19 mouse cellular contexts compared by ENCODE assay signal in the genomic region with DNA sequence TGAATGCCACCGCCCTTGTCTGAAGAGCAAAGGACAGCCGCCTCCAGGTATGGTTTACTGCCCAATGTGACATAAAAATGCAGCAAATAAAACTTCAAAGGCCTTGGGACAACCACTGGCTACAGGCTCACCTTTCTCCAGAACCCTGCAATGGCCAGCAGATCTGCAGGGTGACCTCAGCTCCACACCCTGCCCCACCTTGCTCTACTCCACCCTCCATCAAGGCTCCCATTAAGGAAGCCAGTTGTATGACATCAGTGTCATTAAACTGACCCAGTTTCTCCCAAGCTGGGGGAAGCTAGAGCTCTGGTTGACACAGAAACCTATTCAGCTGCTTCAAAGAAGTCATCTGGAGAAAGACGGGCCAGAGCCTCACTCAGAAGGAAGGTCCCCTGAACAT.
A peak's percentile ranks its signal among the peaks of the same experiment; 100 is the strongest.
DNase-seq lines count a peak whose midpoint lies in the region; ATAC-seq and TF ChIP-seq lines count a peak whose summit lies in the region.
"Had no signal": no experiment of that assay in that cellular context is flagged by ENCODE, and none has a peak within 500 bp of the region (broad histone marks: within the 10 kb centered on the region; RNA-seq: fewer than 3 reads in every experiment).

No protein-coding gene starts in this region.

- DNase-seq in retina, embryonic 14.5 days (ENCODE audit: low spot score) = no peak
- no peak for DNase-seq in spleen, adult 18-20 months
- no peak for DNase-seq in spleen, postnatal 10 days (ENCODE audit: low spot score in 2 of 2)
- DNase-seq: adrenal gland, adult 2 months; adrenal gland, postnatal 36 days; cerebellum, adult 2 months; cerebellum, postnatal 14 days; embryo, embryonic 11 days; gastrocnemius, postnatal 14 days had no signal

- H3K4me1 ChIP-seq in intestine, postnatal 0 days (replicated peaks; ENCODE audit: control insufficient read depth, insufficient read depth, low read length) = no peaks in the 10 kb centered on the region
- H3K4me1 ChIP-seq in stomach, embryonic 16.5 days (ENCODE audit: control insufficient read depth, insufficient read depth, low read length) = no peaks in the 10 kb centered on the region
- H3K4me1 ChIP-seq: embryonic facial prominence, embryonic 15.5 days; heart, embryonic 12.5 days; hindbrain, embryonic 15.5 days had no signal

- H3K36me3 ChIP-seq in intestine, postnatal 0 days (ENCODE audit: control insufficient read depth, insufficient read depth) = no peaks in the 10 kb centered on the region
- H3K36me3 ChIP-seq in stomach, embryonic 16.5 days (ENCODE audit: control insufficient read depth, insufficient read depth, low read length) = no peaks in the 10 kb centered on the region
- H3K36me3 ChIP-seq: embryonic facial prominence, embryonic 15.5 days; forebrain, embryonic 12.5 days; heart, embryonic 12.5 days; hindbrain, embryonic 10.5 days; hindbrain, embryonic 15.5 days had no signal

- no peaks in the 10 kb centered on the region for H3K27me3 ChIP-seq in intestine, postnatal 0 days (replicated peaks; ENCODE audit: control insufficient read depth, insufficient read depth, low read length)
- no peaks in the 10 kb centered on the region for H3K27me3 ChIP-seq in stomach, embryonic 16.5 days (ENCODE audit: control insufficient read depth, insufficient read depth, low read length)
- H3K27me3 ChIP-seq: embryonic facial prominence, embryonic 15.5 days; forebrain, embryonic 12.5 days; heart, embryonic 12.5 days; hindbrain, embryonic 15.5 days had no signal

- 54% methylated on average over 3 of the region's 3 CpGs for WGBS in intestine, postnatal 0 days
- 79% methylated on average over 3 of the region's 3 CpGs for WGBS in stomach, embryonic 16.5 days

- no peak overlapping the region for H3K9ac ChIP-seq in intestine, postnatal 0 days (ENCODE audit: low read depth, low read length)
- no peak overlapping the region for H3K9ac ChIP-seq in stomach, embryonic 16.5 days (ENCODE audit: low read length)
- H3K9ac ChIP-seq: embryonic facial prominence, embryonic 15.5 days; forebrain, embryonic 12.5 days; heart, embryonic 12.5 days; hindbrain, embryonic 15.5 days had no signal

- H3K9me3 ChIP-seq in intestine, postnatal 0 days (ENCODE audit: control insufficient read depth) = no peaks in the 10 kb centered on the region
- H3K9me3 ChIP-seq in stomach, embryonic 16.5 days (replicated peaks; ENCODE audit: control insufficient read depth, low read length) = no peaks in the 10 kb centered on the region
- H3K9me3 ChIP-seq: embryonic facial prominence, embryonic 15.5 days; forebrain, embryonic 12.5 days; heart, embryonic 12.5 days; hindbrain, embryonic 10.5 days; hindbrain, embryonic 15.5 days had no signal

- peak; percentile 63 for ATAC-seq in erythroblast, adult 5-6 weeks (replicated peaks; ENCODE audit: low FRiP score, poor library complexity, severe bottlenecking)
- peak; percentile 66 for ATAC-seq in erythroid progenitor cell, adult 5-6 weeks (replicated peaks; ENCODE audit: low FRiP score, poor library complexity, severe bottlenecking)
- ATAC-seq in intestine, postnatal 0 days = peak; percentile 84
- ATAC-seq in stomach, embryonic 16.5 days (ENCODE audit: insufficient read depth, low FRiP score) = 0 out of 2 replicates have a peak, but pooled peaks have one; percentile 29
- ATAC-seq: forebrain, embryonic 16.5 days had no signal

- no peak overlapping the region for H3K4me3 ChIP-seq in intestine, postnatal 0 days (ENCODE audit: low read depth, low read length)
- no peak overlapping the region for H3K4me3 ChIP-seq in stomach, embryonic 16.5 days (replicated peaks; ENCODE audit: low read length)
- H3K4me3 ChIP-seq: embryonic facial prominence, embryonic 15.5 days; forebrain, embryonic 12.5 days; heart, embryonic 12.5 days; hindbrain, embryonic 10.5 days; hindbrain, embryonic 15.5 days had no signal

- H3K4me2 ChIP-seq in intestine, postnatal 0 days (replicated peaks; ENCODE audit: low read depth) = no peak overlapping the region
- H3K4me2 ChIP-seq in stomach, embryonic 16.5 days (ENCODE audit: low read depth, low read length) = no peak overlapping the region
- H3K4me2 ChIP-seq: embryonic facial prominence, embryonic 15.5 days; forebrain, embryonic 12.5 days; heart, embryonic 12.5 days; hindbrain, embryonic 15.5 days had no signal

- 0 out of 2 replicates have a peak overlapping the region, but pooled peaks have one; percentile 16 for H3K27ac ChIP-seq in intestine, postnatal 0 days (ENCODE audit: low read depth, low read length)
- H3K27ac ChIP-seq in stomach, embryonic 16.5 days (ENCODE audit: low read length) = no peak overlapping the region
- H3K27ac ChIP-seq: embryonic facial prominence, embryonic 15.5 days; forebrain, embryonic 12.5 days; hindbrain, embryonic 10.5 days; hindbrain, embryonic 15.5 days had no signal

- no peak for TF ChIP-seq CTCF in intestine, postnatal 0 days (IDR thresholded peaks at IDR 0.05; ENCODE audit: low read depth)

Comparison
In these comparisons a context has a peak if more than half of its experiments do, and no peak if none do; other contexts are left out.
1. ATAC-seq: peak in every context shown above with its lines; median percentile 84 in intestine, postnatal 0 days; 66 in erythroid progenitor cell, adult 5-6 weeks; 63 in erythroblast, adult 5-6 weeks; 29 in stomach, embryonic 16.5 days.